In genomic region chr10:61680015-61680913, GRCm38 (mm10) we compare ENCODE assay signal across 8 mouse cellular contexts. TPM values are rescaled to one million over a fixed set of nuclear protein-coding genes. Genes with fewer than 3 reads are reported as not detected.
A peak's percentile ranks its signal among the peaks of the same experiment; 100 is the strongest.
DNase-seq lines count a peak whose midpoint lies in the region; ATAC-seq lines count a peak whose summit lies in the region.

Gene Sar1a (plus strand): TSS chr10:61680299.

- ATAC-seq in hindbrain, embryonic 16.5 days: peak; percentile 100

- peak within 1 kb of the TSS; percentile 79 for H3K27ac ChIP-seq in hindbrain, embryonic 16.5 days (ENCODE audit: low read depth, low read length)
- H3K27ac ChIP-seq in macrophage: peak within 1 kb of the TSS; percentile 29

- H3K4me3 ChIP-seq in hindbrain, embryonic 16.5 days (ENCODE audit: low read length): peak within 1 kb of the TSS; percentile 93
- H3K4me3 ChIP-seq in macrophage (ENCODE audit: inconsistent target): peak within 1 kb of the TSS; percentile 96

- peaks cover 49% of the 10 kb centered on the region for H3K79me2 ChIP-seq in macrophage (ENCODE audit: inconsistent target)

- H3K4me2 ChIP-seq in hindbrain, embryonic 16.5 days (ENCODE audit: low read length): peak within 1 kb of the TSS; percentile 90

- under 1% methylated on average over 64 of the region's 84 CpGs for WGBS in hindbrain, embryonic 16.5 days
- under 1% methylated on average over 80 of the region's 84 CpGs for WGBS in macrophage (ENCODE audit: missing documents)

- H3K9ac ChIP-seq in hindbrain, embryonic 16.5 days (ENCODE audit: low read depth, low read length): peak within 1 kb of the TSS; percentile 96

- H3K4me1 ChIP-seq in hindbrain, embryonic 16.5 days (ENCODE audit: control insufficient read depth, insufficient read depth, low read depth, low read length): peaks cover 15% of the 10 kb centered on the region

- no peaks in the 10 kb centered on the region for H3K27me3 ChIP-seq in hindbrain, embryonic 16.5 days (replicated peaks; ENCODE audit: control insufficient read depth, insufficient read depth, low read length)

- peaks cover 3% of the 10 kb centered on the region; the same call in 1 of the 2 replicates for H3K36me3 ChIP-seq in hindbrain, embryonic 16.5 days (ENCODE audit: control insufficient read depth, insufficient read depth, low read length)
- H3K36me3 ChIP-seq in macrophage (ENCODE audit: inconsistent target): no peaks in the 10 kb centered on the region

- DNase-seq in T-cell, adult 2 months (ENCODE audit: low spot score): peak; percentile 98
- peak; percentile 96 to 98 for DNase-seq in cerebellum, postnatal 36 days
- peak; percentile 98 for DNase-seq in gastrocnemius, adult 18-20 months (ENCODE audit: low spot score)
- peak; percentile 98 to 99 for DNase-seq in left cerebral cortex, adult 18-20 months (ENCODE audit: low spot score in 2 of 2)
- DNase-seq in right cerebral cortex, adult 18-20 months: peak; percentile 98
- DNase-seq in urinary bladder, postnatal 10 days (ENCODE audit: low spot score): peak; percentile 96

- H3K9me3 ChIP-seq in hindbrain, embryonic 16.5 days (ENCODE audit: control insufficient read depth, low read length): no peaks in the 10 kb centered on the region

RNA-seq across cellular contexts. Expression of gene Sar1a, which starts in this region (rescaled TPM):
- total RNA-seq in gastrocnemius, adult 18-20 months (2021): 100 to 1,000 TPM; 115 to 135 TPM
- 204 and 210 TPM in 2 replicates for polyA plus RNA-seq in hindbrain, embryonic 16.5 days (2015; fragmentation: Nextera tagmentation; extraction: Ambion mirVana)
- 100 to 1,000 TPM; 122 to 128 TPM for total RNA-seq in left cerebral cortex, adult 18-20 months (2021)
- 100 to 1,000 TPM in 21 of 26 experiments, 10 to 100 TPM in 5; 81.2 to 210 (median 128) TPM for total RNA-seq in macrophage (2018; cell fraction: chromatin; rRNA removed)
- 10 to 100 TPM; 65.7 to 88.2 (median 75.5) TPM for total RNA-seq in macrophage (2018; cell fraction: cytosol; rRNA removed)
- total RNA-seq in macrophage (2018; cell fraction: nucleus; rRNA removed): 100 to 1,000 TPM in 18 of 26 experiments, 10 to 100 TPM in 8; 75.3 to 163 (median 113) TPM
- polyA plus RNA-seq in macrophage (2018): 78.1 to 97.0 TPM (median 84.0 TPM) in 3 replicates

Comparison
In these comparisons a context has a peak if more than half of its experiments do, and no peak if none do; other contexts are left out.
1. Peak in every context shown above with its lines: DNase-seq, ATAC-seq, H3K4me3 ChIP-seq and H3K27ac ChIP-seq.